Mouse (Mus musculus): ENCODE measurements around the gene Tor1b. TPM values are rescaled to one million over a fixed set of nuclear protein-coding genes. Genes with fewer than 3 reads are reported as not detected.
"Not testable (repeated sequence)": the region's sequence is repeated elsewhere in the genome, so short reads cannot be mapped to it uniquely, and the experiment has no call there.

Gene Tor1b
- total RNA-seq, 2 experiments from 2014 or later: 38.8 TPM

- DNase-seq (ENCODE audit: low spot score in 2 of 2): peak; percentile 56 to 69
Measured at GRCm38 (mm10) chr2:30929483-30930045, 23.2 kb upstream of the Tor1b start, which contains the start of gene Ptges. Ptges (minus strand) TSS chr2:30929863.

DNA sequence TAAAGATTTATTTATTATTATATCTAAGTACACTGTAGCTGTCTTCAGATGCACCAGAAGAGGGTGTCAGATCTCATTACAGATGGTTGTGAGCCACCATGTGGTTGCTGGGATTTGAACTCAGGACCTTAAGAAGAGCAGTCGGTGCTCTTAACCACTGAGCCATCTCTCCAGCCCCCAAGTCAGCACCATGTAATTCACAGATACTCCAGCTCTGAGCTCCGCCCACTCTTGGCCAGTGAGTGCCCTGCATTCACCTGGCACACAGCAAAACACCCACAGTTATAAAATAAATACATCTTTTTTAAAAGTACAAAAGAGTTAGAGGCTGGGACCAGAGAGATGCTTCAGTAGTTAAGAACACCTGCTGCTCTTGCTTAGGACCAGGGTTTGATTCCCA is 21.9 kb upstream of the Tor1b start:
- DNase-seq (ENCODE audit: low spot score in 2 of 2): not testable (repeated sequence)

DNA sequence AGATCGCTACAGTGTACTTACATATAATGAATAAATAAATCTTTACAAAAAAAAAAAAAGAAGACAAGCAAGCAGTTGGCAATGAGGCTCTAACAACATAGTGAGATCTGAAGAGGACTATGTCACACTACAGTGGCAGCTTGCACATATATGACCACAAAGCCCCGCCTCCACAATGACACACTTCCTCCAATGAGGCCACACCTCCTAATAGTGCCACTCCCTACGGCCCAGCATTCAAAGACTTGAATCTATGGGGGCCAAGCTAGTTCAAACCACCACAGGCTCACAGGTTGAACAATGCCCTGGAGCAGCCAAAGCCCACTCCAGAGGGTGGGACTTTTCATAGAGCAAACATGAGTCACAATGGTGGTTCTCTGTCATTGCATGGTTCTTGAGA is 20.8 kb upstream of the Tor1b start:
- no peak for DNase-seq (ENCODE audit: low spot score in 2 of 2)

GRCm38 (mm10) chr2:30933032-30933431 is 19.7 kb upstream of the Tor1b start:
- DNase-seq (ENCODE audit: low spot score in 2 of 2): no peak

DNA sequence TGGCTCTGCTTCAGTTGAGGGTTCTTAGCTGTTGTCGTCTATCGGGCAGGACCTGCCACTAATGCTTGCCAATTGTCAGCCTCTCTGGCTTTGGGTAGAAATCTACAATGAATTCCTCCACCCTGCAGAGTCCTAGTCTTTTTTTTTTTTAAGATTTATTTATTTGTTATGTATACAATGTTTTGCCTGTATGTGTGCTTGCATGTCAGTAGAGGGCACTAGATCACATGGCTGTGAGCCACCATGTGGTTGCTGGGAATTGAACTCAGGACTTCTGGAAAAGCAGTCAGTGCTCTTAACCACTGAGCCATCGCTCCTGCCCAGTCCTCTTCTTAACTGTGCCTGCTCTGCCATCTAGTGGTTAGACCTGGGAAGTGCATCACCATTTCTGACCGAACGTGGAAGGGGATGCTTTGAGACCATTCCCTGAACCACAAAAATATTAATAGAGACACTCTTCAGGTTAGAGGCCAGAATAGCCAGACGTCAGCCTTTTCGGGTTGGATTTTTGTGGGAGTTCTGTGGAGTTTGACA is 18.8 kb upstream of the Tor1b start:
- DNase-seq (ENCODE audit: low spot score in 2 of 2): peak; percentile 80 to 83

DNA sequence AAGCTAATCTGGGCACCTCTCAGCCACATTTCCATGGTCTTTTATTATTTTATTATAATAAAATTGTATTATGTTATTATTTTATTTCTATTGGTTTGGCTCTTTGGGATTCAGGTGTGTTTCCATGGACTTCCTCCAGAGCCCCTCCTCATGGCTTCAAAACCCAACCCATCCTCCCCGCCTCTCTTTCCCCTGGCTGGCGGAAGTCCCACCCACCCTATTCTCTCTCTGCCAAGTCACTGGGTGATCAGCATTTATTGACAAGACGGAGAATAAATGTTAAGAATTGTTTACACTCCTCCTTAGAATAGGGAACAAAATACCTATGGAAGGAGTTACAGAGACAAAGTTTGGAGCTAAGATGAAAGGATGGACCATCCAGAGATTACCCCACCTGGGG is 16.0 kb upstream of the Tor1b start:
- DNase-seq (ENCODE audit: low spot score in 2 of 2): no peak

GRCm38 (mm10) chr2:30937731-30938130 is 15.0 kb upstream of the Tor1b start:
- DNase-seq (ENCODE audit: low spot score in 2 of 2): no peak

DNA sequence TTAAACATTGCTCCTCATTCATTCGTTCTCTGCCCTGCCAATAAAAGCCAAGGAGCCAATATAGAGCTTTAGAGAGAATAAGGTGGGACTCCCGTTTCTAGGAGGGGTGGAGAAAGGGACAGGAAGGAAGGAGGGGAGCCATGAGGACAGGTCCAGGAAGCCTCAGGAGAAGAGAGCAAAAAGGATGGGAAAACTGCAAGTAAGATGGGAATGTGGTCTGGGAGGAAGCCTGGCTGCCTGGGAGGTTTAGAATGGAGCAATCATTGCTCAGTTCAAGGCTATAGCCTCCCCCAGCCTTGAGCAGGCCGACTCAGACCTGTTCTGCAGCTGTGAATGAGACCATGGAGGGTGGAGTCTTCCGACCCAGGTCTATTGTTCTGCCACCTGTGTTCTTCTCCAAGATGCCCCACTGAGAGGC is 14.2 kb upstream of the Tor1b start:
- DNase-seq (ENCODE audit: low spot score in 2 of 2): no peak

- DNase-seq (ENCODE audit: low spot score in 2 of 2): no peak
Measured at GRCm38 (mm10) chr2:30941586-30941985, 11.2 kb upstream of the Tor1b start.

GRCm38 (mm10) chr2:30942116-30942515 is 10.6 kb upstream of the Tor1b start:
- DNase-seq (ENCODE audit: low spot score in 2 of 2): not testable (repeated sequence)

DNA sequence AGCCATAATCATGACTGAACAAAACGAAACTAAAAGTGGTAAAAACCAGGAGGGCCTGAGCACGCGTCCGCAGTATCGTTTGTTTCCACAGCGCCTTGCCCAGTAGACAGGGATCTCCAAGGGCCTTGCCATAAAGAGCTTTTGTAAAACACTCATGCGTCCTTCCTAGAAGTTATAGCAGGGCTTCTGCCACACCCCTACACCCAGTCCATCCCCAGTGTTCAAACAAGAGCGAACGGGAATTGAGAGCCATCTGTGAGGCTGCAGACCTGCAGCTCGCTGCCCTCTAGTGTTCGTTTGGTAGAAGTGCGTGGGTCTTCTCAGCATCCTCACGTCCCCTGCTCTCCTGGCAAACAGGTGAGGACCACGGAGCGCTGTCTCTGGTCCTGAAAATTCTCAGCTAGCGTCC is 10.2 kb upstream of the Tor1b start:
- peak; percentile 62 to 71 for DNase-seq (ENCODE audit: low spot score in 2 of 2)

DNA sequence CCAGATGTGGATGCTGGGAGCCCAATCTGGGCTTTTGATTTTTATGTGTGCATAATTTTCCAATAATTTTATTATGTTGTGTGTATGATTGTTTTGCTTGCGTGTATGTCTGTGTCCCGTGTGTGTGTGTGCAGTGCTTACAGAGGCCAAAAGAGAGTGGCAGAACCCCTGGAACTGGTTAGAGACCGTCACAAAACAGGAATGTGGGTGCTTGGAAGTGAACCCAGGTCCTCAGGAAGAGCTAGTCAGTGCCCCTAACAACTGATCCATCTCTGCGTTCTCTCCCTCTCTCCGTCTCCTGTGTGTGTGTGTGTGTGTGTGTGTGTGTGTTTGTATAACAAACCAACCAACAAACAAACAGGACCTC is 319 bp upstream of the Tor1b start:
- no peak for DNase-seq (ENCODE audit: low spot score in 2 of 2)

DNA sequence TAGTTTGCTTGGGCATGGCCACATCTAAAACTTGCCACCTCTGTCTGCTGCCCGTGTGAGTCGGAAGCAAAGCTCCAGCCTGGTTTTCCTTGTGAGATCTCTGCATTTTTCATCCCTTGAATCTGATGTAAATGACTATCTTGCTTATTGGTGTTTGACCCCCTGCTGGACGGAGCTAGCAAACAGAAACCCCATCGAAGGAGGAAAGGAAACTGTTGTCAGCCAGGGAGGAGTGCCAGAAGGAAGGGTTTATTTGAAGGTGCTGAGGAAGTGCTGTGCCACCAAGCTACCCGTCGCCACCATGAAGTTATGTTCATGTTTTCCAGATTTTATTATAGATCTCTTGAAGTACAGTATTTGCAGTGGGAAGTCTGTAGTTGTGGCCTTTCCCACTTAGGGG is 2.0 kb downstream of the Tor1b start:
- no peak for DNase-seq (ENCODE audit: low spot score in 2 of 2)

- DNase-seq (ENCODE audit: low spot score in 2 of 2): no peak
Measured at GRCm38 (mm10) chr2:30957511-30957910, 4.8 kb downstream of the Tor1b start.

DNA sequence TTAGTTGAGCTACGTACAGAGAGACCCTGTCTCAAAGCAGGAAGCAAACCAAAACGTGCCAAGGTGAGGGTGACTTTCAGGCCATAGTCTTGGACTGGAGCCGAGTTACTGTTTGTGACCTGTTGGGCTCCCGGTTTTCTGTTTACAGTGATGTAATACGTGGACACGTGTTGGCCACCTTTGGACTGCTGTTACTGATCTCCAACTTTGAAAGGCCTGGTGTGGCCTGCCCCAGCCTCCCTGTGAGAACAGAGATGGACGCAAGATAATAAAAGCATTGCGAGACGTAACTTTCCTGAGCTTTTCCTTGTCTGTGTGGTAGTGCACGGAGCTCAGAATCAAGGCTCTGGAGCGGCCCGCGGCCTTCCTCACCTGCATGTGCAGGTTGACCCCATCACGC is 6.0 kb downstream of the Tor1b start:
- DNase-seq (ENCODE audit: low spot score in 2 of 2): no peak

DNA sequence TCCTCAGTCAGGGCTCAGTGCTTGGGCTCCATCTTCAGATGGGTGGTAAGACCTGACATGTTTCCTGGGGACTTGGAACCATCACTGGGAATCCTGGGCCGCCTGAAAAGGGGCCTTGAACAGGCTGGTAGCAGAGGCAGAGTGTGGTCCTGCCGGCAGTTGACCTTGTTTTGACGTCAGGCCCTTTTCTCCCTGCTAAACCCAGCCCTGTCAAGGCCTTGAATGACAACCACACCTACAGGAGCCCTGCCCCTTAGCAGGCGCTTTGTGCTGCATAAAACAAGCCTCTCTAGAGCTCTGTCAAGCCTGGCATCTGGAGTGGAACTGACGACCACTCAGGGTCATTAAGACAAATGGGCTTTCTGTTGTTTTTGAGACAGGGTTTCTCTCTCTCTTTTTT is 7.1 kb downstream of the Tor1b start:
- DNase-seq (ENCODE audit: low spot score in 2 of 2): no peak

GRCm38 (mm10) chr2:30962570-30963254 is 10.0 kb downstream of the Tor1b start:
- DNase-seq (ENCODE audit: low spot score in 2 of 2): peak in 1 of 2 experiments; percentile 49

DNA sequence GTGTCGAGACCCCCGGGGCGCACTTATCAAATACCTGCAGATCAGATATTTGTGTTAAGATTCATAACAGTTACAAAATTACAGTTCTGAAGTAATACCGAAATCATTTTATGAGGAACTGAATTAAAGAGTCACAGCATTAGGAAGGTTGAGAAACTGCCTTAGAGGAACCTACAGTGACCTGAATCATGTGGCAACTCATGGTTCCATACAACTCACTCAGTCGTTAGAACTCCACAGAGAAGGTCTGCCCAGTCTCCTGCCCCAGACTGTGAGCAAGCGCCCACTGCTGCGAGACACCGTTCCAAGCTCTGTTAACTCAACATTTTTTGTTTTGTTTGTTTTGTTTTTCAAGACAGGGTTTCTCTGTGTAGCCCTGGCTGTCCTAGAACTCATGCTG is 12.9 kb downstream of the Tor1b start:
- DNase-seq (ENCODE audit: low spot score in 2 of 2): no peak

GRCm38 (mm10) chr2:30966826-30967225 is 14.1 kb downstream of the Tor1b start:
- DNase-seq (ENCODE audit: low spot score in 2 of 2): no peak

- DNase-seq (ENCODE audit: low spot score in 2 of 2): peak; percentile 84 to 94
Measured at GRCm38 (mm10) chr2:30967352-30968327, 14.9 kb downstream of the Tor1b start, which contains the start of gene Tor1a. Tor1a (minus strand) TSS chr2:30967933.

GRCm38 (mm10) chr2:30981790-30982513 is 29.2 kb downstream of the Tor1b start, which contains the start of the genes BC005624 and Usp20:
BC005624 (minus strand) TSS chr2:30982201.
Usp20 (plus strand) TSS chr2:30982279.
- DNase-seq (ENCODE audit: low spot score in 2 of 2): peak; percentile 99 to 100

All from layer of hippocampus, postnatal 14 days (tissue).